In genomic region chr5:132513206-132513605, GRCm38 (mm10) we compare ENCODE assay signal across 22 mouse cellular contexts.
"Had no signal": no experiment of that assay in that cellular context is flagged by ENCODE, and none has a peak within 500 bp of the region (broad histone marks: within the 10 kb centered on the region; RNA-seq: fewer than 3 reads in every experiment).

No protein-coding gene starts in this region.

- DNase-seq: liver, postnatal 0 days; lung, adult 2 months; lung, postnatal 14 days; lung, postnatal 36 days; midbrain, embryonic 14.5 days; right cerebral cortex, postnatal 14 days; thymus, adult 2 months; thymus, postnatal 25 days; thymus, postnatal 4 days had no signal

- H3K36me3 ChIP-seq: liver, embryonic 15.5 days; lung, embryonic 15.5 days; midbrain, embryonic 10.5 days; midbrain, embryonic 12.5 days; neural tube, embryonic 13.5 days; neural tube, embryonic 15.5 days; stomach, embryonic 15.5 days had no signal

- ATAC-seq: liver, postnatal 0 days; lung, postnatal 0 days; midbrain, embryonic 16.5 days had no signal

- H3K27me3 ChIP-seq: liver, embryonic 15.5 days; lung, embryonic 15.5 days; megakaryocyte, embryonic 14.5 days; neural tube, embryonic 13.5 days; neural tube, embryonic 15.5 days; stomach, embryonic 15.5 days had no signal

- H3K9ac ChIP-seq: liver, embryonic 15.5 days; liver, postnatal 0 days; lung, embryonic 15.5 days; midbrain, embryonic 12.5 days; neural tube, embryonic 13.5 days; neural tube, embryonic 15.5 days; stomach, embryonic 15.5 days had no signal

- H3K4me1 ChIP-seq: liver, embryonic 15.5 days; megakaryocyte, embryonic 14.5 days; stomach, embryonic 15.5 days had no signal

- H3K9me3 ChIP-seq: liver, embryonic 15.5 days; lung, embryonic 15.5 days; megakaryocyte, embryonic 14.5 days; midbrain, embryonic 10.5 days; midbrain, embryonic 12.5 days; neural tube, embryonic 13.5 days; neural tube, embryonic 15.5 days; stomach, embryonic 15.5 days had no signal

- H3K4me2 ChIP-seq: liver, embryonic 15.5 days; lung, embryonic 15.5 days; midbrain, embryonic 12.5 days; neural tube, embryonic 13.5 days; neural tube, embryonic 15.5 days; stomach, embryonic 15.5 days had no signal

- H3K27ac ChIP-seq: liver, embryonic 15.5 days; lung, embryonic 15.5 days; macrophage; midbrain, embryonic 10.5 days; midbrain, embryonic 12.5 days; neural tube, embryonic 13.5 days; neural tube, embryonic 15.5 days; stomach, embryonic 15.5 days; stomach, postnatal 0 days had no signal

- H3K4me3 ChIP-seq: liver, embryonic 15.5 days; lung, embryonic 15.5 days; megakaryocyte, embryonic 14.5 days; midbrain, embryonic 10.5 days; midbrain, embryonic 12.5 days; myocyte; neural tube, embryonic 13.5 days; neural tube, embryonic 15.5 days; stomach, embryonic 15.5 days had no signal
